Mouse (Mus musculus) ES-Bruce4 (cell line): ENCODE measurements at regions not wholly inside any gene's neighbourhood (a gene's known extent, or its start where the extent isn't known, plus 50 kb on each side); places are given as distances from the start of the nearest gene placed in this dataset.

Experiments
- H3K27ac ChIP-seq: 2 replicates; pipeline ENCODE4 v1.5.1; 2012; ENCODE audit warnings: low read length, inconsistent platforms; ENCODE audit not compliant: insufficient read depth
- H3K27me3 ChIP-seq: 2 replicates; pipeline ENCODE4 v1.6.1; 2012; ENCODE audit warnings: mild to moderate bottlenecking, low read length, inconsistent platforms; ENCODE audit not compliant: control insufficient read depth, poor library complexity, insufficient read depth, severe bottlenecking
- H3K36me3 ChIP-seq: 2 replicates; pipeline ENCODE4 v1.6.1; 2012; ENCODE audit warnings: inconsistent platforms, mild to moderate bottlenecking, low read length, moderate library complexity; ENCODE audit not compliant: control insufficient read depth, poor library complexity, insufficient read depth, severe bottlenecking
- H3K4me1 ChIP-seq: one replicate; pipeline ENCODE4 v1.8.1; 2011; ENCODE audit warnings: low read length; ENCODE audit not compliant: control insufficient read depth, insufficient read depth
- H3K4me3 ChIP-seq: 2 replicates; pipeline ENCODE4 v1.5.1; 2011; ENCODE audit warnings: low read depth, mild to moderate bottlenecking, low read length
- H3K9ac ChIP-seq: 2 replicates; pipeline ENCODE4 v1.6.1; 2012; ENCODE audit warnings: low read depth, mild to moderate bottlenecking, inconsistent platforms; ENCODE audit not compliant: poor library complexity, severe bottlenecking
- H3K9me3 ChIP-seq: replicated peaks from 2 replicates; pipeline ENCODE4 v1.6.1; 2012; ENCODE audit warnings: mild to moderate bottlenecking, low read length, inconsistent platforms; ENCODE audit not compliant: control insufficient read depth, poor library complexity, insufficient read depth, severe bottlenecking
- CTCF ChIP-seq: IDR thresholded peaks from one replicate; pipeline ENCODE4 v1.8.1; 2011; ENCODE audit warnings: low read depth, low read length
- EP300 ChIP-seq: IDR thresholded peaks from 2 replicates; pipeline ENCODE4 v1.6.1; 2011; ENCODE audit warnings: low read depth, low read length; ENCODE audit not compliant: insufficient read depth
- POLR2A ChIP-seq: IDR thresholded peaks from one replicate; pipeline ENCODE4 v1.8.1; 2011; ENCODE audit warnings: low read length; ENCODE audit not compliant: insufficient read depth

- H3K36me3 ChIP-seq, result no peaks in the 10 kb centered on the region
- no peak overlapping the region for H3K9ac ChIP-seq
- H3K27me3 ChIP-seq, result no peaks in the 10 kb centered on the region
- H3K4me1 ChIP-seq, result no peaks in the 10 kb centered on the region
- H3K4me3 ChIP-seq, result no peak overlapping the region
- TF ChIP-seq CTCF, result no peak
- TF ChIP-seq EP300, result no peak
- no peak for TF ChIP-seq POLR2A
- H3K27ac ChIP-seq, result no peak overlapping the region
- no peaks in the 10 kb centered on the region for H3K9me3 ChIP-seq
Measured at GRCm38 (mm10) chr4:24006257-24006955, 489.8 kb upstream of the Mms22l start.

GRCm38 (mm10) chr4:24019178-24020104, 476.8 kb upstream of the Mms22l start:
- Histone ChIP-seq H3K27me3 (no peaks in the 10 kb centered on the region), H3K36me3 (no peaks in the 10 kb centered on the region), H3K4me1 (no peaks in the 10 kb centered on the region), H3K9ac (no peak overlapping the region), H3K4me3 (no peak overlapping the region), H3K9me3 (no peaks in the 10 kb centered on the region), H3K27ac (no peak overlapping the region)
- no peak for TF ChIP-seq EP300
- no peak for TF ChIP-seq POLR2A
- no peak for TF ChIP-seq CTCF
